Mouse (Mus musculus): ENCODE results near the gene Krt79. TPM values are rescaled to one million over a fixed set of nuclear protein-coding genes. Genes with fewer than 3 reads are reported as not detected.

Gene Krt79
- polyA plus RNA-seq, 1 experiment from 2014 or later = 0.83 TPM

DNA sequence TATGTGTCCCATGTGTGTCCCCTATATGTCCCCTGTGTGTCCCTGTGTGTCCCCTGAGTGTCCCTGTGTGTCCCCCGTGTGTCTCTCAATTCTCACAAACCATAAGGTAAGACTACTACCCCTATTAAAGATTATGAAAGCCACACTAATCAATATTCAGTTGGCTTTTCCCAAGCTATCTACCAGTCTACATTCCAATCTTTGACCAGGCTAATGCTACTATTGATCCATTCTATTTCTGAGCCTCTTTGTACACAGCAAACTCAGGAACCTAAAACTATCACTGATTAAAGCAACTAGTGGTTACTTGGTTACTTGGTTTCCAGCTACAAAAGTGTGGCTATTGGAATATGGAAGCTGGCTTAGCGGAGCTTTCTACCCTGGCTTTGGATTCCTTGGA is 17.8 kb downstream of the Krt79 start:
- Histone ChIP-seq H3K9ac (ENCODE audit: low read depth, low read length) (no peak overlapping the region), H3K9me3 (ENCODE audit: control insufficient read depth, low read length) (no peaks in the 10 kb centered on the region), H3K36me3 (ENCODE audit: control insufficient read depth, insufficient read depth, low read length) (no peaks in the 10 kb centered on the region), H3K27ac (ENCODE audit: low read depth, low read length) (no peak overlapping the region), H3K4me2 (ENCODE audit: low read length) (no peak overlapping the region), H3K27me3 (replicated peaks; ENCODE audit: control insufficient read depth, insufficient read depth, low read length) (no peaks in the 10 kb centered on the region), H3K4me3 (ENCODE audit: low read length) (no peak overlapping the region), H3K4me1 (ENCODE audit: control insufficient read depth, insufficient read depth, low read depth, low read length) (no peaks in the 10 kb centered on the region)
- ATAC-seq = no peak
- WGBS = 89% methylated on average over 2 of the region's 2 CpGs

DNA sequence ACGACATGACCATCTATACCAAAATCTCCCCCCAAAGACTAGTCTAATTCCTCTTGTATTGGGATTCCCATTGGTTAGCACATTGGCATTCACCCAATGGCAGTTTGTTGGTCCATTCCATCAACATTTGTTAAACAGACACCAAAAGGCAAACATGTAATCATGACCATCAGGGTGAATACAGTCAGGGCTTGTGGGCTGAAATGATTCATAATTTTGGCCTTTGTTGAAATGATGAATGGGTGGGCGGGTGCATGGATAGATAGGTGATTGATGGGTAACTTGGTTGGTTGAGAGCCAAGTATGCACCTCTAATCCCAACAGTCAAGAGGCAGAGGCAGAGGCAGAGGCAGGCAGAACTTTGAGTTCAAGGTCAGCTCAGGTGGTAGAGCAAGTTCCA is 24.1 kb downstream of the Krt79 start:
- H3K9me3 ChIP-seq (ENCODE audit: control insufficient read depth, low read length) = no peaks in the 10 kb centered on the region
- no peaks in the 10 kb centered on the region for H3K36me3 ChIP-seq (ENCODE audit: control insufficient read depth, insufficient read depth, low read length)
- H3K4me1 ChIP-seq (ENCODE audit: control insufficient read depth, insufficient read depth, low read depth, low read length) = no peaks in the 10 kb centered on the region
- WGBS = 81% methylated on average over 2 of the region's 2 CpGs
- H3K27ac ChIP-seq (ENCODE audit: low read depth, low read length) = no peak overlapping the region
- no peak overlapping the region for H3K4me3 ChIP-seq (ENCODE audit: low read length)
- ATAC-seq = no peak
- H3K27me3 ChIP-seq (replicated peaks; ENCODE audit: control insufficient read depth, insufficient read depth, low read length) = no peaks in the 10 kb centered on the region; the same call in 1 of the 2 replicates
- H3K9ac ChIP-seq (ENCODE audit: low read depth, low read length) = no peak overlapping the region
- no peak overlapping the region for H3K4me2 ChIP-seq (ENCODE audit: low read length)

DNA sequence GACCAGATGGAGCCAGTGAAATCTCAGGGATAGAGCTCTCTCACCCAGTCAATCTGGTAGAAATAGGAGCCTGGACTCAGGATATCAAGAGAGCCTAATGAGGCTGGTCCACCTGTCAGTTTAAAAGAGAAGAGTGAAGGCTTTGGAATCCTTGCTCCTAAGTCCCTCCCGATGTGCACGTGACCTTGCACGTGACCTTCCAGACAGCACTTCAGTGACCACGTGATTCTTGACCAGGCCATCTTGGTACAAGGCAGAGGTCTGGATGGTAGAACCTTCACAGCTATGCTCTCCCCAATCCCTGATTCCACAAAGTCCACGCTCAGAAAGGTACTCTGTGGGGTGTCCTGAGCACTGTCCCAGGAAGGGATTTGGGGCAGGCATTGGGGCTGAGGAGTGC is 35.3 kb downstream of the Krt79 start:
- no peaks in the 10 kb centered on the region for H3K27me3 ChIP-seq (replicated peaks; ENCODE audit: control insufficient read depth, insufficient read depth, low read length)
- no peak for ATAC-seq
- no peak overlapping the region for H3K4me3 ChIP-seq (ENCODE audit: low read length)
- WGBS = 86% methylated on average over 5 of the region's 5 CpGs
- H3K36me3 ChIP-seq (ENCODE audit: control insufficient read depth, insufficient read depth, low read length) = no peaks in the 10 kb centered on the region
- H3K9ac ChIP-seq (ENCODE audit: low read depth, low read length) = no peak overlapping the region
- no peak overlapping the region for H3K27ac ChIP-seq (ENCODE audit: low read depth, low read length)
- no peak overlapping the region for H3K4me2 ChIP-seq (ENCODE audit: low read length)
- no peaks in the 10 kb centered on the region for H3K9me3 ChIP-seq (ENCODE audit: control insufficient read depth, low read length)
- no peaks in the 10 kb centered on the region for H3K4me1 ChIP-seq (ENCODE audit: control insufficient read depth, insufficient read depth, low read depth, low read length)

GRCm38 (mm10) chr15:101902171-101903149 is 37.7 kb downstream of the Krt79 start:
- Histone ChIP-seq H3K4me1 (ENCODE audit: control insufficient read depth, insufficient read depth, low read depth, low read length) (no peaks in the 10 kb centered on the region), H3K36me3 (ENCODE audit: control insufficient read depth, insufficient read depth, low read length) (no peaks in the 10 kb centered on the region), H3K27ac (ENCODE audit: low read depth, low read length) (no peak overlapping the region), H3K4me3 (ENCODE audit: low read length) (no peak overlapping the region), H3K9me3 (ENCODE audit: control insufficient read depth, low read length) (no peaks in the 10 kb centered on the region), H3K9ac (ENCODE audit: low read depth, low read length) (no peak overlapping the region), H3K27me3 (replicated peaks; ENCODE audit: control insufficient read depth, insufficient read depth, low read length) (no peaks in the 10 kb centered on the region), H3K4me2 (ENCODE audit: low read length) (no peak overlapping the region)
- 50% methylated on average over 12 of the region's 12 CpGs for WGBS
- no peak for ATAC-seq

DNA sequence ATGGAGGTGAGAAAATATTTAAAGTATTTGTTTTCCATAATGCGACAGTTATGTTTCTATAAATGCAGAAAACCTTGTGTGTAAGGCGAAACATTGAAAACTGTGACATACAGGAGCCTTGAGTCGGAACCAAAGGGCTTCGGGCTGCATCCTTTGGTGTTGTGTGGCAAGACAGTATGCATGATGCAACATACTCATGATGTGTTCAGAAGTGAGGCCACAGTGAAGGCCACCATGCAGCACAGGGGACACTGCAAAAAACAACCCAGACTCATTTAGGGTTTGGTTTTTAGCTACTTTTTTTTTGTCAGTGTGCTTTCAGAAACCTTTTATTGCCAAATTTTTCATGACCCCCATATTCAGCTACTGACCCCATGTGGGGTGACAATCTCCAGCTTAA is 44.9 kb downstream of the Krt79 start:
- H3K27me3 ChIP-seq (replicated peaks; ENCODE audit: control insufficient read depth, insufficient read depth, low read length) = no peaks in the 10 kb centered on the region
- no peak overlapping the region for H3K27ac ChIP-seq (ENCODE audit: low read depth, low read length)
- ATAC-seq = no peak
- H3K9me3 ChIP-seq (ENCODE audit: control insufficient read depth, low read length) = no peaks in the 10 kb centered on the region
- no peak overlapping the region for H3K9ac ChIP-seq (ENCODE audit: low read depth, low read length)
- H3K4me1 ChIP-seq (ENCODE audit: control insufficient read depth, insufficient read depth, low read depth, low read length) = no peaks in the 10 kb centered on the region
- H3K4me2 ChIP-seq (ENCODE audit: low read length) = no peak overlapping the region
- H3K4me3 ChIP-seq (ENCODE audit: low read length) = no peak overlapping the region
- 97% methylated on average over 4 of the region's 4 CpGs for WGBS
- no peaks in the 10 kb centered on the region for H3K36me3 ChIP-seq (ENCODE audit: control insufficient read depth, insufficient read depth, low read length)

- no peak within 1 kb of the TSS for H3K4me2 ChIP-seq (ENCODE audit: low read length)
- WGBS = 74% methylated on average over 4 of the region's 4 CpGs
- ATAC-seq = no peak
- no peak within 1 kb of the TSS for H3K9ac ChIP-seq (ENCODE audit: low read depth, low read length)
- H3K9me3 ChIP-seq (ENCODE audit: control insufficient read depth, low read length) = no peaks in the 10 kb centered on the region
- H3K27ac ChIP-seq (ENCODE audit: low read depth, low read length) = no peak within 1 kb of the TSS
- H3K4me1 ChIP-seq (ENCODE audit: control insufficient read depth, insufficient read depth, low read depth, low read length) = no peaks in the 10 kb centered on the region
- no peak within 1 kb of the TSS for H3K4me3 ChIP-seq (ENCODE audit: low read length)
- H3K36me3 ChIP-seq (ENCODE audit: control insufficient read depth, insufficient read depth, low read length) = no peaks in the 10 kb centered on the region
- no peaks in the 10 kb centered on the region for H3K27me3 ChIP-seq (replicated peaks; ENCODE audit: control insufficient read depth, insufficient read depth, low read length)
These were observed 47.3 kb downstream of the Krt79 start, which contains the start of gene Krt76 for GRCm38 (mm10) chr15:101892820-101893219. TSS of gene Krt76 (minus strand) at chr15:101892920.

DNA sequence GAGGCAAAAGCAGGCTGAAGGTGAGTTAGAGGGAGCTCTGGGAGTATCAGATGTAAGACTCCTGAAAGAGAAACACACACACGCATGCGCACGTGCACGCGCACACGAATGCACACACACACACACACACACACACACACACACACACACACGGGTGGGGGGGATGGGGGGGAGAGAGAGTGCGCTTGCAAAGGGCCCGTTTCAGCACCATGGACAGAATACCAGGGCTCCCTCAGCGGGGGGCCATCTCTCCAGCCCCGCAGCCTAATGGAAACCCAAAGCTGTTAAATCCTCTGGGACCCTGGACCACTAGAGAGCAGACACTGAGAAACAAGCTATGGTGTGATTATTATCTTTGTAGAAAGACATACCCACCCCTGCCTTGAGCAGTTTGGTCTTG is 60.3 kb downstream of the Krt79 start:
- Histone ChIP-seq H3K4me1 (ENCODE audit: control insufficient read depth, insufficient read depth, low read depth, low read length) (no peaks in the 10 kb centered on the region), H3K4me3 (ENCODE audit: low read length) (no peak overlapping the region), H3K36me3 (ENCODE audit: control insufficient read depth, insufficient read depth, low read length) (no peaks in the 10 kb centered on the region), H3K9ac (ENCODE audit: low read depth, low read length) (no peak overlapping the region), H3K27me3 (replicated peaks; ENCODE audit: control insufficient read depth, insufficient read depth, low read length) (no peaks in the 10 kb centered on the region), H3K27ac (ENCODE audit: low read depth, low read length) (no peak overlapping the region), H3K9me3 (ENCODE audit: control insufficient read depth, low read length) (no peaks in the 10 kb centered on the region), H3K4me2 (ENCODE audit: low read length) (no peak overlapping the region)
- no peak for ATAC-seq
- 29% methylated on average over 11 of the region's 11 CpGs for WGBS

Small RNA genes lying within 50 kb of the gene (microRNA-seq; reads per million reads assigned to microRNA genes)
- not detected for gene Gm44356

Other genes with a start within 250 kb of the Krt79 start
- gene Krt6a, start 246.0 kb downstream of the Krt79 start, polyA plus RNA-seq (2015; fragmentation: Nextera tagmentation; extraction: Ambion mirVana) = 0.17 and 0.18 TPM in 2 replicates
- 0.15 and 0.22 TPM in 2 replicates for gene Krt5, start 227.4 kb downstream of the Krt79 start, polyA plus RNA-seq (2015; fragmentation: Nextera tagmentation; extraction: Ambion mirVana)
- gene Krt71, start 197.2 kb downstream of the Krt79 start, polyA plus RNA-seq (2015; fragmentation: Nextera tagmentation; extraction: Ambion mirVana) = 1.7 and 1.8 TPM in 2 replicates
- 0.24 and 0.38 TPM in 2 replicates for gene Krt72, start 153.9 kb downstream of the Krt79 start, polyA plus RNA-seq (2015; fragmentation: Nextera tagmentation; extraction: Ambion mirVana)
- 1.9 and 2.0 TPM in 2 replicates for gene Krt73, start 138.0 kb downstream of the Krt79 start, polyA plus RNA-seq (2015; fragmentation: Nextera tagmentation; extraction: Ambion mirVana)
- 0.20 TPM in 1 of 2 replicates, not detected in the other for gene Krt2, start 122.2 kb downstream of the Krt79 start, polyA plus RNA-seq (2015; fragmentation: Nextera tagmentation; extraction: Ambion mirVana)
- gene Krt1, start 89.5 kb downstream of the Krt79 start, polyA plus RNA-seq (2015; fragmentation: Nextera tagmentation; extraction: Ambion mirVana) = 15.6 and 16.9 TPM in 2 replicates
- 0.53 and 0.56 TPM in 2 replicates for gene Krt77, start 70.6 kb downstream of the Krt79 start, polyA plus RNA-seq (2015; fragmentation: Nextera tagmentation; extraction: Ambion mirVana)
- gene Krt76, start 47.4 kb downstream of the Krt79 start, polyA plus RNA-seq (2015; fragmentation: Nextera tagmentation; extraction: Ambion mirVana) = not detected in 2 replicates
- 0.09 TPM in 1 of 2 replicates, not detected in the other for gene Krt4, start 15.6 kb downstream of the Krt79 start, polyA plus RNA-seq (2015; fragmentation: Nextera tagmentation; extraction: Ambion mirVana)
- gene Krt78, start 14.0 kb upstream of the Krt79 start, polyA plus RNA-seq (2015; fragmentation: Nextera tagmentation; extraction: Ambion mirVana) = 0.08 TPM in 1 of 2 replicates, not detected in the other
- gene Krt8, start 64.2 kb upstream of the Krt79 start, polyA plus RNA-seq (2015; fragmentation: Nextera tagmentation; extraction: Ambion mirVana) = 5.4 and 6.2 TPM in 2 replicates
- 11.8 and 13.6 TPM in 2 replicates for gene Krt18, start 87.9 kb upstream of the Krt79 start, polyA plus RNA-seq (2015; fragmentation: Nextera tagmentation; extraction: Ambion mirVana)
- 76.0 and 84.8 TPM in 2 replicates for gene Eif4b, start 133.4 kb upstream of the Krt79 start, polyA plus RNA-seq (2015; fragmentation: Nextera tagmentation; extraction: Ambion mirVana)
- 8.7 and 14.9 TPM in 2 replicates for gene Tns2, start 160.1 kb upstream of the Krt79 start, polyA plus RNA-seq (2015; fragmentation: Nextera tagmentation; extraction: Ambion mirVana)
- gene Spryd3, start 195.9 kb upstream of the Krt79 start, polyA plus RNA-seq (2015; fragmentation: Nextera tagmentation; extraction: Ambion mirVana) = 105 and 108 TPM in 2 replicates
- gene Igfbp6, start 204.0 kb upstream of the Krt79 start, polyA plus RNA-seq (2015; fragmentation: Nextera tagmentation; extraction: Ambion mirVana) = 3.9 and 4.4 TPM in 2 replicates
- not detected in 2 replicates for gene Soat2, start 210.2 kb upstream of the Krt79 start, polyA plus RNA-seq (2015; fragmentation: Nextera tagmentation; extraction: Ambion mirVana)